Mouse (Mus musculus): ENCODE measurements around the gene Taar7a. TPM values are rescaled to one million over a fixed set of nuclear protein-coding genes. Genes with fewer than 3 reads are reported as not detected.

Gene Taar7a
- not detected in 2 replicates for total RNA-seq (2012; rRNA removed)

GRCm38 (mm10) chr10:23993381-23993780 is at the start of gene Taar7a:
Gene Taar7a, minus strand, starts transcription at chr10:23993481.
- in situ Hi-C loops (cut with MboI; ENCODE audit: low sequenced_read_pairs in 2 of 2, unreplicated experiment in 2 of 2): no loop called here
- Histone ChIP-seq H3K36me3 (ENCODE audit: control insufficient read depth, insufficient read depth, low read length, poor library complexity, severe bottlenecking) (no peaks in the 10 kb centered on the region), H3K9ac (ENCODE audit: insufficient read depth, low read depth, low read length, poor library complexity, severe bottlenecking) (no peak within 1 kb of the TSS), H3K4me3 (ENCODE audit: insufficient read depth in 1 of 2, low read depth in 1 of 2, low read length in 2 of 2, poor library complexity in 1 of 2, severe bottlenecking in 1 of 2) (no peak within 1 kb of the TSS), H3K9me3 (ENCODE audit: control insufficient read depth, insufficient read depth, low read depth, low read length) (no peaks in the 10 kb centered on the region), H3K4me1 (ENCODE audit: control insufficient read depth in 2 of 2, insufficient read depth in 2 of 2, low read length in 2 of 2, poor library complexity in 1 of 2) (no peaks in the 10 kb centered on the region), H3K27ac (ENCODE audit: insufficient read depth, low read depth, low read length, poor library complexity, severe bottlenecking) (no peak within 1 kb of the TSS)
- DNase-seq (ENCODE audit: low read depth, low spot score): no peak
- TF ChIP-seq MAFK (IDR thresholded peaks at IDR 0.05; ENCODE audit: insufficient read depth, low read depth, low read length) (no peak), CHD2 (IDR thresholded peaks at IDR 0.05; ENCODE audit: low read depth, low read length) (no peak), ZNF384 (IDR thresholded peaks at IDR 0.05; ENCODE audit: low read depth, low read length) (no peak), HCFC1 (IDR thresholded peaks at IDR 0.05; ENCODE audit: borderline replicate concordance, insufficient read depth, low read length) (no peak), ZC3H11A (IDR thresholded peaks at IDR 0.05; ENCODE audit: borderline replicate concordance, low read depth, low read length) (no peak)

- Histone ChIP-seq H3K4me3 (ENCODE audit: insufficient read depth in 1 of 2, low read depth in 1 of 2, low read length in 2 of 2, poor library complexity in 1 of 2, severe bottlenecking in 1 of 2) (no peak overlapping the region), H3K27ac (ENCODE audit: insufficient read depth, low read depth, low read length, poor library complexity, severe bottlenecking) (no peak overlapping the region), H3K9me3 (ENCODE audit: control insufficient read depth, insufficient read depth, low read depth, low read length) (no peaks in the 10 kb centered on the region), H3K4me1 (ENCODE audit: control insufficient read depth in 2 of 2, insufficient read depth in 2 of 2, low read length in 2 of 2, poor library complexity in 1 of 2) (no peaks in the 10 kb centered on the region), H3K9ac (ENCODE audit: insufficient read depth, low read depth, low read length, poor library complexity, severe bottlenecking) (no peak overlapping the region), H3K36me3 (ENCODE audit: control insufficient read depth, insufficient read depth, low read length, poor library complexity, severe bottlenecking) (no peaks in the 10 kb centered on the region)
- in situ Hi-C loops (cut with MboI; ENCODE audit: low sequenced_read_pairs in 2 of 2, unreplicated experiment in 2 of 2): no loop called here
- no peak for DNase-seq (ENCODE audit: low read depth, low spot score)
- no peak for TF ChIP-seq HCFC1 (IDR thresholded peaks at IDR 0.05; ENCODE audit: borderline replicate concordance, insufficient read depth, low read length)
Measured at GRCm38 (mm10) chr10:24040120-24040869, 47.0 kb upstream of the Taar7a start.

- no peak within 1 kb of the TSS for H3K9ac ChIP-seq (ENCODE audit: insufficient read depth, low read depth, low read length, poor library complexity, severe bottlenecking)
- no peaks in the 10 kb centered on the region for H3K36me3 ChIP-seq (ENCODE audit: control insufficient read depth, insufficient read depth, low read length, poor library complexity, severe bottlenecking)
- H3K4me1 ChIP-seq (ENCODE audit: control insufficient read depth in 2 of 2, insufficient read depth in 2 of 2, low read length in 2 of 2, poor library complexity in 1 of 2): no peaks in the 10 kb centered on the region
- in situ Hi-C loops (cut with MboI; ENCODE audit: low sequenced_read_pairs in 2 of 2, unreplicated experiment in 2 of 2): no loop called here
- no peak within 1 kb of the TSS for H3K27ac ChIP-seq (ENCODE audit: insufficient read depth, low read depth, low read length, poor library complexity, severe bottlenecking)
- no peak for DNase-seq (ENCODE audit: low read depth, low spot score)
- H3K4me3 ChIP-seq (ENCODE audit: insufficient read depth in 1 of 2, low read depth in 1 of 2, low read length in 2 of 2, poor library complexity in 1 of 2, severe bottlenecking in 1 of 2): no peak within 1 kb of the TSS
- TF ChIP-seq MAFK (IDR thresholded peaks at IDR 0.05; ENCODE audit: insufficient read depth, low read depth, low read length) (no peak), ZNF384 (IDR thresholded peaks at IDR 0.05; ENCODE audit: low read depth, low read length) (no peak), ZC3H11A (IDR thresholded peaks at IDR 0.05; ENCODE audit: borderline replicate concordance, low read depth, low read length) (no peak), HCFC1 (IDR thresholded peaks at IDR 0.05; ENCODE audit: borderline replicate concordance, insufficient read depth, low read length) (no peak), CHD2 (IDR thresholded peaks at IDR 0.05; ENCODE audit: low read depth, low read length) (no peak)
- H3K9me3 ChIP-seq (ENCODE audit: control insufficient read depth, insufficient read depth, low read depth, low read length): no peaks in the 10 kb centered on the region
Measured at GRCm38 (mm10) chr10:24037314-24037713, 44.0 kb upstream of the Taar7a start, which contains the start of gene Taar7e. Gene Taar7e, plus strand, starts transcription at chr10:24037614.

DNA sequence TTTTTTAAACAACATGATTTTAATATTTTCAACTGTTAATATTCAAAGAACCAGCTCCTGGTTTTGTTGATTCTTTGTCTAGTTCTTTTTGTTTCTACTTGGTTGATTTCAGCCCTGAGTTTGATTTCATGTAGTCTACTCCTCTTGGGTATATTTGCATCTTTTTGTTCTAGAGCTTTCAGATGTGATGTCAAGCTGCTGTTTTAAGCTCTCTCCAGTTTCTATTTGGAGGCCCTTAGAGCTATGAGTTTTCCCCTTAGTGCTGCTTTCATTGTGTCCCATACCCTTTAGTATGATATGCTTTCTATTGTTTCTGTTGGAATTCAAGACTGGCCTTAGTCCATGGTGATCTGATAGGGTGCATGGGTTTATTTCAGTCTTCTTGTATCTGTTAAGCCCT is 38.1 kb upstream of the Taar7a start:
- H3K4me3 ChIP-seq (ENCODE audit: insufficient read depth in 1 of 2, low read depth in 1 of 2, low read length in 2 of 2, poor library complexity in 1 of 2, severe bottlenecking in 1 of 2): no peak overlapping the region
- DNase-seq (ENCODE audit: low read depth, low spot score): no peak
- no peak for TF ChIP-seq HCFC1 (IDR thresholded peaks at IDR 0.05; ENCODE audit: borderline replicate concordance, insufficient read depth, low read length)
- TF ChIP-seq ZC3H11A (IDR thresholded peaks at IDR 0.05; ENCODE audit: borderline replicate concordance, low read depth, low read length): no peak
- TF ChIP-seq ZNF384 (IDR thresholded peaks at IDR 0.05; ENCODE audit: low read depth, low read length): no peak
- TF ChIP-seq CHD2 (IDR thresholded peaks at IDR 0.05; ENCODE audit: low read depth, low read length): no peak
- no peak for TF ChIP-seq MAFK (IDR thresholded peaks at IDR 0.05; ENCODE audit: insufficient read depth, low read depth, low read length)
- no peaks in the 10 kb centered on the region for H3K4me1 ChIP-seq (ENCODE audit: control insufficient read depth in 2 of 2, insufficient read depth in 2 of 2, low read length in 2 of 2, poor library complexity in 1 of 2)
- H3K36me3 ChIP-seq (ENCODE audit: control insufficient read depth, insufficient read depth, low read length, poor library complexity, severe bottlenecking): no peaks in the 10 kb centered on the region
- in situ Hi-C loops (cut with MboI; ENCODE audit: low sequenced_read_pairs in 2 of 2, unreplicated experiment in 2 of 2): no loop called here
- no peaks in the 10 kb centered on the region for H3K9me3 ChIP-seq (ENCODE audit: control insufficient read depth, insufficient read depth, low read depth, low read length)
- no peak overlapping the region for H3K27ac ChIP-seq (ENCODE audit: insufficient read depth, low read depth, low read length, poor library complexity, severe bottlenecking)
- no peak overlapping the region for H3K9ac ChIP-seq (ENCODE audit: insufficient read depth, low read depth, low read length, poor library complexity, severe bottlenecking)
